Mouse (Mus musculus) testis, adult 2 months (tissue): ENCODE results near the gene Pdzk1ip1.

Experiments used
- CTCF ChIP-seq: fragments of 200-500 bp; IDR thresholded peaks from 2 replicates; pipeline ENCODE4 v1.5.1; 2012; ENCODE audit warnings: low read depth, mild to moderate bottlenecking, inconsistent platforms, low read length, moderate library complexity; ENCODE audit not compliant: control insufficient read depth, insufficient read depth, insufficient replicate concordance
- POLR2A ChIP-seq: fragments of 200-500 bp; IDR thresholded peaks from 2 replicates; pipeline ENCODE4 v1.6.1; 2012; ENCODE audit warnings: low read depth, mild to moderate bottlenecking, inconsistent platforms, low read length, moderate library complexity; ENCODE audit not compliant: control insufficient read depth

DNA sequence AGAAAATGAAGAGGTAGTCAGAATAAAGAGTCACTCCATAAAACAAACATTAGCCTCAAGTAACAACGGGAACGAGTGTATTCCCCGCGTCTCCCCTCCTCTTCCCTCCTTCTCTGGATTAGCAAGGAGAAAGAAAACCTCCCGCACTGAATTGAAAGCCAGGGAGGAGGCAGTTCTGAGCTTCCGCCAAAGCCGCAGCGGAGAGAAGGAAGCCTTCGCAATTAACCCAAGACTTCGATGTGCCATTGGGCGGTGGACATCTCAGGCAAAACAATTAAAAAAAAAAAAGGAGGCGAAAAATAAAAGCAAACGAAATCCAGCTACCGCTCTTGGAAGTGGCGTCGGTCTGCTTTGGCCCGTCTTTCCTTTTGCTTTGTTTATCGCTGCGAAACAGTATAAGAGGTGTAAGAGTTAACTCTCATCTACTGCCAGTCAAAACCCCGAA lies 30.2 kb upstream of the Pdzk1ip1 start:
- TF ChIP-seq CTCF (no peak), POLR2A (no peak)
